Mouse (Mus musculus) left cerebral cortex, postnatal 25 days (tissue): ENCODE results near the gene Hoxa11. TPM values are rescaled to one million over a fixed set of nuclear protein-coding genes. Genes with fewer than 3 reads are reported as not detected.

Experiments
- DNase-seq, 2 experiments: peaks; one replicate each; pipeline ENCODE4 v3.0.0; 2022; ENCODE audit warnings: low spot score in 2 of 2, mixed read lengths in 1 of 2
- intact Hi-C: fragments of 180-260 bp; cut with DNase I; formaldehyde crosslinking; loops from one replicate; pipeline ENCODE4 v1.15.1; 2025
- total RNA-seq, 2 experiments: library from RNA; stranded (reverse); gene quantifications; 2 replicates each; pipeline ENCODE4 v1.2.3; 2021

Hoxa11 gene
- total RNA-seq, 2 experiments from 2014 or later, result not detected

DNA sequence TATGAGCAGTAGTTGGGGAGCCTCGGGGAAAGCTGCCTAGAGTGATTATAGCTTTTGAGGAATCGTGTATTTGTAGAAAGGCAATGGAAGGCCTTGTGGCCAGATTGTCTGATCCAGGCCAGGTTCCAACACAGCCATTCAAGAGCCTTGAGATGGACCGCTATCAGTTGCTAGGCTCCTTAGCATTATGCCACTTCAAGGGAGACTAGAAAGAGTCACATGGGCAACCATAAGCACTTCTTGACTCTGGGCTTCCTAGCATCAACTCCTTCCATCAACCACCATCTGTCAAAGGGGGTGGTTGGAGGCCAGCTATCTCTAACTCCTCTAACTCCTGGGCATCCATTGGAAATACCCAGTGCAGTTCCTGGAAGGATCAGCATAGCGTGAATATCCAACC lies 4.2 kb upstream of the Hoxa11 start:
- intact Hi-C loops, result no loop called here

DNA sequence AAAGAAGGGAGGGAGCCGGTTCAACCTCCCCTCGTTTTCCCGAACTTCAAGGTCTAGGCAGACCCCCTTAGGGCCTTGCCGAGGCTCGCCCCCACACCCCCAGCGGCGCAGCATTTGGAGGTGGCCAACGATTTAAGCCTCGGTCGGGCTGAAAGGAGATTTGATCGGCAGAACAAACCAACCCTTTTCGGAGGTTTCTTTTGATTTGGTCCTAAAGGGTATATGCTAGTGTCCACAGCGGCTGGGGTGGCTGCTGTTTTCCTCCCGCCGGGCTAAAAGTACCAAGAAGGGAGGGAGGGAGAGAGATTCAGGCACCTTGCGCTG lies 3.8 kb upstream of the Hoxa11 start:
- intact Hi-C loops, result no loop called here
- no peak for DNase-seq

More for the DNA sequence above, 4.2 kb upstream of the Hoxa11 start:
- DNase-seq, result no peak

DNA sequence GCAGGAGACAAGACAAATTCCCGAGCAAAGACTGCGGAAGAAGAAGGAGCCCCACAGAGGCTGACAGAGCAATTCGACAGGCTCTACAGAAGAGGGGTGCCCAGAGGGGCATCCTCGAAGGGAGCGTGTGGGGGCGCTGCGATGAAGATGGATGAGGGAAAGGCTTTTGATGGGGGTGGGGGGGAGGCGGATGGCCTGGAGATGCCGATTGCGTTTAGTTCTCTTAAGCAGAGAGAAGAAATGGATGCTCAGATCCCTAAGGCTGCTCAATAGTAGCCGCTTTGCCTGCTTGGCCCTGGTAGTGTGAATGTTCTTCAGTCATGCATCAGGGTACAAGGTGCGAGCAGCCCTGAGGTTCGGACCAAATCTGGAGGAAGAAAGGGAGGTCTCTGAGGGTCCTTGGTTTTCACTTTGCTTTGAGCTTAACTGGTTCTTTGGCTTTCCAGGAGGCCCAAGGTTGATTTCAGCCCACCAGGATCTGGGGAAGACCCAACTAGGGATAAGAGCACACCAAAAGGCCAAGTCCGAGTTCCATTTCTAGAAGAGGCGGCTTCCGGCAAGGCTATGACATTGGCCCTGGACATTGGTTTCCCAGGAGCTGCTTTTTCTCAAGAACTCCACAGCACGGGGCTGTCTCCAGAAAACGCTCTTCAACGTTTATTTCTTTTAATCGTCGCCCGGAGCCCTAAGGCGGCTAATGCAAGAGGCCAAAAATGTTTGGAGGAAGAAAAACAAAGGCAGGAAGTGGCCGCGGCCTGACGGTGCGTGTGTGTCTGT lies 3.2 kb upstream of the Hoxa11 start:
- no peak for DNase-seq
- intact Hi-C loops, result no loop called here

DNA sequence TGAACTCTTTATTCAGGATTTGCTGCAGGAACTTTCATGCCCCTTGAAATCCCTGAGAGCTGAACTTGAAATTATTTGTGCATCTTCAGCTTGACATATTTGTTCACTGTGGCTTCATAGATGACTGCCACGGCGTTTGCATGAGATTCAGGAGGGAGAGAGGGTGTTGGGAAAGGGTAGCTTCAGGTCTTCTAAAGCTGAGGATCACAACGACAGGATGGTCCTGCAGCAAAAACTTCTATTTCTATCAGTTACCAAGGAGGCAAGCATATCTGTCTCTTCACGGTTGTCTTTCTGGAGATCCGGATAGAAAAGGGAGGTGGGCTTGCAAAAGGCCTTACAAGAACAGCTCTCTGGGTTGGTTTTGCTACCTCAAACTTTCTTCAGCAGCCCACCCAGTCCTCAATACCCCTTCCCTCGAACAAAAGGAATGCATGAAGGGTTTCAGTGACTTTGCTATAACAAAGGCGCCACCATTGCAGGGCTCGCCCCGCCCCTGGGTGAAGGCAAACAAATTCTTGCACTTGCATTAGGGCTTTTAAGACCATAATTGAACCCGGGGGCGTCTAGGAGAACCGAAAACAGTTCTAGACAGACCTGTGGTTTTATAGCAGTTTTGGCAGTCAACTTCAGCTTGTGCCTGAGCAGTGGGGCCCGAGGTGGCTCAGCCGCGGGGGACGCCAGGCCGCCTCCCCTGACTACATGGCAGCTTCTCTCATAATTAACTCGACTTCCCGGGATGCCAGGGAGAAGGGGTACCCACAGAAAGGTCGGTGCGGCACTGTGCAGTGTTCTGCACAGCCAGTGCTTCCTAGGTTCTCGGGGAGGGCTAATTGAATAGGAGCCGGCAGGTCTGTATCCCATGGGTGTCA lies 2.4 kb upstream of the Hoxa11 start:
- intact Hi-C loops, result no loop called here
- no peak for DNase-seq

DNA sequence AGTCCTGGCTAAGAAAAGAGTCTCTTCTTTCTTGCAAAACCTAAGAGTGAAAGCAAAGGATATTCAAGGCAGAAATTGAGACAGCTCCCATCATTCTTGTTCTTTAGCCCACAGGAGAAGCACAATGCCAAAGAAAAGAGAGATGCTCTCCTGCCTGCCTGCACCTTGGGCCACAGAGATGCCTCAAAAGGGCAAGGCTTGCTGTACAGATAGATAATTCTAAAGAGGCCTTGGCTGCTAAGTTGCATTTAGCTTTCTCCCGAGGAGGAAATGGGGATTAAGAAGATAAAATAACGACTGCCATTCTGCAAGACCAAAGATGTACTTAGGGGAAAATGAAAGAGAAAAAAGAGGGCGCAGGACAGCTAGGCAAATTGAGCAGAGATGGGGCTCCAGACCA lies 1.3 kb upstream of the Hoxa11 start:
- DNase-seq, result no peak
- intact Hi-C loops, result no loop called here

DNA sequence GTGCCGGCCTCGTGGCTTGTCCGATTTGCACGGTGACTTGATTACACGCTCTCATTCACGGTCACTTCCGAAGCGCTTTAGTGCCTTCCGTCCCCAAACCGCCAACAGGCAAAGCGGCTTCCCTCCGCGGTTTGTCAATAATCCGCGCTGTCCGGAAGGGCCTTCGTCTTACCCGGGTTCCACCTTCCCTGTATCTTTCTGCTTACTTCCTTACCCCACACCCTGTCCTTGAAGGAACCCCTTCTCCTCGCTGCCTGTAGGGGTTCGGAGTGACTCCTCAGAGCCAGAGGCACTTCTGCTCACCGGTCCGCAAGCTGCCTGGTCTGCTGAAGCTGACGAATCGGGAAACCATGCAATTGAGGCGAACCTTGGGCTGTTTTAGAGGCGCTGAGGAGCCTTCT lies 793 bp upstream of the Hoxa11 start:
- no peak for DNase-seq
- intact Hi-C loops, result no loop called here

DNA sequence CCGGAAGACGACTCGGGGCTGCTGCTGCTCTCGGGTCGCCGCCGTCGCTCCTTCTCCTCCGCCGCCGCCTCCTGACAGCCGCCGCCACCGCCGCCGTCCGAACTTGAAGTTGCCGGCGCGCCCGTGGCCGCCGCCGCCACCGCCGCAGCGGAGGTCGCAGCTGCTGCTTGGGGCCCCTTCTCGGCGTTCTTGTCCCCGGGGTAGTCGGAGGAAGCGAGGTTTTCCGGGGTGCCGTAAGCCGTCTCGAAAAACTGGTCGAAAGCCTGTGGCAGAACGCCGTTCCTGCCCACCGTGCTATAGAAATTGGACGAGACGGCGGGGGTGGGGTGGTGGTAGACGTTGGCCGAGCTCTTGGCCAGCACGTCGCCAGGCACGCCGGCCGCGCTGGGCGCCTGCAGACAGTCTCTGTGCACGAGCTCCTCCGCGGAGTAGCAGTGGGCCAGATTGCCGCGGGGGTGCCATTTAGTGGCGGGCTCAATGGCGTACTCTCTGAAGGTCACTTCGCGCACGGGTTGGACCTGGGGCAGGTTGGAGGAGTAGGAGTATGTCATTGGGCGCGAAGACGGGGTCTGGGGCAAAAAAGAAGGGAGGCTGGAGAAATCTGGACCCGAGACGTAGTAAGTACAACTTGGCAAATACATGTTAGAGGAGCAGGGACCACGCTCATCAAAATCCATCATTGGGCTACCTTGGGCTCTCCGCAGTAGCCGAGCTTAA lies 412 bp downstream of the Hoxa11 start:
- DNase-seq, result no peak
- intact Hi-C loops, result no loop called here

DNA sequence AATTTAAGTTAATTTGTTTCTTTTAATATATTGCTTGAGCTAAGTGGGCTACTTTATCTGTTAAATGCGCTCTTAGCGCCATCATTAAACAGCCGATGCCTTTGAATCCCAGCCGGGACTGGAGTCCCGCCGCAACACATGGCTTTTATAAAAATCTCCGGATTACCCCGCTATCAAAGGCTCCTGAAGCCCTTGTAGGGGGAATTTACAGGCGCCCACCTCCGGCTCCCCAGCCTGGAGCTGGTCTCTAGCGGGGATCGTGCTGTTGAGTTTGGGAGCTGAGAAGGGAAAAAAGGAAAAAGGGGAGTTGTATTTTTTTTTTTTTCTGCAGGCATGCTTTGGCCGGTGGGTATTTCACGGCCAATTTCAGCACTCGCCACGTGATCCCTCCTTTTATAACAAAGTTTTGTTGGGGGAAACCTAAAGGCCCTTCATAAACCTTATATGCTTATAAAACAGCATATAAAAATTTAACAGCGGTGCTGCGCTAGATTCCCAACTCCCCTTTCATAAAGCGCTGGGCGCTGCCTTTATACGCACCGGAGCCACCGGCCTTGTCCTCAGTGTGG lies 1.1 kb downstream of the Hoxa11 start:
- DNase-seq, result no peak
- intact Hi-C loops, result no loop called here

DNA sequence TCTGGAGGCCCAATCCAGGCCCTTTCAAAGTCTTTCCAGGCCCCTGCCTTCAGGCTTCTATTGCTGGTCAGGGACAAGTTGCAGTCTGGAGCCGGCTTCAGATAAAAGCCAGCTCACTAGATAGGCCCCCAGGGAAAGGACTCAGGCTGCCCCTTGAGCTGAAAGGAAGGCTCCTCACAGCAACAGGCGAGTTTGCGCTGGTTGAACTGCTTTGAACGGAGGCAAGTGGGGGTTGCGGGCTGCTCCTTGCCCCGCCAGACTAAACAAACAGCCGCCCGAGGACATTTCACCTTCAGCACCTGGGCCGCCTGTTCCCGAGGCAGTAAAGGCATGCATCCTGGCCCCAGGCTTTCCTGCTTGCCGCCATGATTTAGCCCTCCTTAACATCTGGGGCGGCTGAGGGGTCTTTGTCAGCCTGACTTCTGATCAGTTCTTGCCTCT lies 1.9 kb downstream of the Hoxa11 start:
- no peak for DNase-seq
- intact Hi-C loops, result no loop called here

DNA sequence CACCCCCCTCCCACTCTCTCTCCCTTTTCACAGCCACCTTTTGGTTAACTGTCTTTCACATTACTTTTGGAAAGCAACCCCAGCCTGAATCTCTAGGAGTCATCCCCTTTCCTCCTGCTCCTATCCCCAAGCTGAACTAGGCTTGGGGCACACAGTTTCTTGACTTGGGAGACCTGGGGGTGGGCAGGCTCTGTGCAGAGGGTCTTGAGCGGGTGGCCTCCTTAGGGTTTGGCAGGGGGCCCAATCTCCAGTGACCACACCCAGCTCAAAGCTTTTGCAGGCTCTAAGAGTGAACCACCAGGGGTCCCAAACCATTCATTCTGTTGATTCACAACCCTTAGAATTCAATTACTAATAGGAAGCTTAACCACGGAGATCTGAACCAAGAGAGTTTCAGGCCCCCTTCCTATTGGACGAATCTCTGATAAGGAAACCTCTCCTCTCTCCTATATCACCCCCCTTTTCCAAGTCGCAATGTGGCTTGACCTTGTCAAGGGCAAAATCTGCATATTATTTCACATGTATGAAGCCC lies 2.7 kb downstream of the Hoxa11 start:
- DNase-seq, result no peak
- intact Hi-C loops, result no loop called here

DNA sequence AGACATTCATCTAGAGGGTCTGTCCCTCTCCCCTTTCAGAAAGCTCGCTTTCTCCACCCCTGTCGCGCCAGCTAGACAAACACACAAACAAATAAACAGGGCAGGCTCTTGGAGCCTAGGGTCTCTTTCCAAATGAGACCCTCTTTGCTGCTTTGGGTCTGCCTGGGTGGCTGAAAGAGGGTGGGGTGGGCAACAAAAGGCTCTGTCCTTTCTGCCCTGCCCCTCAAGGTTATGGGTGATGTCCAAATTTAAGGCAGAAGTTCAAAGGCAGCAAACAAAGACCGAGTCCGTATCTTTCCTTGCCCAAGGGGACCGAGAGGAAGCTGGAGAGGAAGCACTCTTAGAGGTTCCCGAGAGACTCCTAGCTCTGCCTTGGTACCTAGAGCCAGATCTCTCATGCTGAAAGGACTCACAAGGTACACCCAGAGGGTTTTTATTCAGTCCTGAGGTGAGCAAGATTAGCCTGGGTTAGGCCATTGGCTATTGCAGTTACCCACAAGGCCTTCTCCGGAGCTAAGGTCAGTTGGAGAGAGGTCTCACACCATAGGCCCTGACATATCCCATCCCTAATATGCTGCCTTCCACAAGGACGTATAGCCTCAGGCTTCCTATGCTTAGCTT lies 4.5 kb downstream of the Hoxa11 start:
- intact Hi-C loops, result no loop called here
- no peak for DNase-seq

DNA sequence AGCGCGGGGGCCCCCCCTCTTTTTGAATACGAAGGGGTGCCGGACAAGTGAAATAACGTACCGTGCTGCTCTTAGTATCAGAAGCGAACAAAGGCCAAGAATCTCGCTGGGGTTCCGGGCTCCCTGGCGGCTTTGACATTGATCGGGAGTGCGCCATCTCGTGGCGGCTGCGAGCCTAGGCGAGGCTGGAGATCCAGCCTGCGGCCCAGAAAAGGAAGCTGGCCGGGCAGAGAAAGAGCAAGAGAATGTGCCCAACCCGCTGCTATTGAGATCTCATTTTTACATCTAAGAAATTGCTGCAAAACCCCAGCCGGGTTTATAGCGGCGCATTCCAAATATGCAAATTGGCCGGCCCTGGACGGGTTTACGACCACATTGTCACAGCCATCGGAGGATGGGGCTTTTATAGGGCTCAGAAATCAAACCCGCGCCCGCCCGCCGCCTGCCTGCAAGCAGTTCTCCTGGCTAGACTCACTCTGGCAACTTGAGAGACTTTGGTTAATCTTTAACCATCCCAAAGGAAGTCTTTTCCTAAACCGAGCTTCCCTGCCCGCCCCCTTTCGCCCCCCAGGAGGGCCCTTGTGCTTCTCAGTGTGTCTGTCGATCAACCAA lies 5.1 kb downstream of the Hoxa11 start, which contains the start of gene Hoxa10:
Gene Hoxa10, minus strand, starts transcription at position 466 of the 612 bp plus-strand sequence.
- intact Hi-C loops, result no loop called here
- no peak for DNase-seq

DNA sequence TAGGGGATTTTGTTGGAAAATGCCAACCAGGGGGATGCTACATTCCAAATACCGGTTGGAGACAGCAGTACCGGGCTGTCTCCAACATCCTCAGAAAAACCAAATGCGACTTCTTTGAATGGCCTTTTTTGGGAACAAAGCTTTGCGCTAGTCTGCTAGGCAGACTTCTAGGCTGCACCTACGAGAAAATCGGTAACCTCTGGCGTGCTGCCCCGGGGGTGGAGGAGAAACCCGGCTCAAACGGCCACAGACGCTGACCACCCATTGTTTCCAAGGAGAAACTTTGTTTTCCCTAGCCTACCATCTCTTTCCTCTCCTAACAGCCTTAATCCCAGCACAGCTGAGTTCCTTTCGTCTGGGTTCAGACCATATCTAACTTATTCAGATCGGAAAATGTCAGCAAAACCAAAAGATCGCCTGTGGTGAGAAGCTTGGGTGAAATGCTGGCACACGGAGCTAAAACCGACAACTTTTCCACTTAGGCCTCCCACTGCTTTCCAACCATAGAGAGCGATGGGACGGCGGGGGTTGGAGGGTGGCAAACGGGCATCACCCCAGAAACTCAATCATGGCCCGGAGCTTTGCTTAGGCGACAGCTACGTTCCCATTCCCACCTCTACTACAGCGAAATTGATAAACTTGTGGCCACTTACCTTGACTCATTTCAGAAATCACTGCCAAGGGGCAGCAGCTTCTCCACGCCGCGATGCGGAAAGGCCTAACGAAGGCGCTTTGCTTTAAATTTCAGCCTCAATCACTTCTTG lies 5.8 kb downstream of the Hoxa11 start:
- no peak for DNase-seq
- intact Hi-C loops, result no loop called here

DNA sequence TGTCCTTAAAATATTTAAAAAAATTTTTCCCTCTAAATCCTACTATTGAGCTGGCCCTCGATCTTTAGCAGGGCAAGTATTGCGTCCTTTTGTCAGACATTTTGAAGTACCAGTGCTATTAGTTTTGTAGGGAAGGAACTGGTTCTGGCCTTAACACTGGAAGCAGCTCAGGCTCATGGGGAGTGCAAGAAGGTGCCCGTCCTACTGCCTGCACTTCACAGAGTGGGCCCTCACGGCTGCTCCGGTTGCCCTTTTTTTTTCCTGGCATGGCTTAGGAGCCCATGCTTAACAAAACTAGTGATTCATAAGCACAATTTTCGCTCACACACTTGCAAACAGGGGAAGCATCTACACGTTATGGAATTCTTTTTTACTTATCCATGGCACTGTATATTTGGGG lies 6.6 kb downstream of the Hoxa11 start:
- no peak for DNase-seq
- intact Hi-C loops, result no loop called here

DNA sequence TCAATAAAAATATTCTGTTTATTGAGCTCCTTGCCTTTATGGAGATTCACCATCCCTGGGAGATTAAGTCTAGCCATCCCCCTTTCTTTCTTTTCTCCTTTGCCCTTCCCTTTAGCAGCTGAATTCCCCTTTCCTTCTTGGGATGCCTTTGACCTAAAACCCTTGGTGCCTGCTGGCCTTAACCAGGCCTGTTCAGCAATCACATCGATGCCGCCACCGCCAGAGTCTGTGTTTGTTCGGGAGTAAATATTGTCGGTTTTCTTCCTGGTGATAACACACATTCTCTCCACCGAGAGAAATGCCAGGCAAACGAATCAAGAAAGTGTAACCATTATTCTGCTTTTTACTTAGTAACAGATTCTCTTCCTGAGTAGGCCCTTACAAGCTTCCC lies 7.5 kb downstream of the Hoxa11 start:
- intact Hi-C loops, result no loop called here

DNA sequence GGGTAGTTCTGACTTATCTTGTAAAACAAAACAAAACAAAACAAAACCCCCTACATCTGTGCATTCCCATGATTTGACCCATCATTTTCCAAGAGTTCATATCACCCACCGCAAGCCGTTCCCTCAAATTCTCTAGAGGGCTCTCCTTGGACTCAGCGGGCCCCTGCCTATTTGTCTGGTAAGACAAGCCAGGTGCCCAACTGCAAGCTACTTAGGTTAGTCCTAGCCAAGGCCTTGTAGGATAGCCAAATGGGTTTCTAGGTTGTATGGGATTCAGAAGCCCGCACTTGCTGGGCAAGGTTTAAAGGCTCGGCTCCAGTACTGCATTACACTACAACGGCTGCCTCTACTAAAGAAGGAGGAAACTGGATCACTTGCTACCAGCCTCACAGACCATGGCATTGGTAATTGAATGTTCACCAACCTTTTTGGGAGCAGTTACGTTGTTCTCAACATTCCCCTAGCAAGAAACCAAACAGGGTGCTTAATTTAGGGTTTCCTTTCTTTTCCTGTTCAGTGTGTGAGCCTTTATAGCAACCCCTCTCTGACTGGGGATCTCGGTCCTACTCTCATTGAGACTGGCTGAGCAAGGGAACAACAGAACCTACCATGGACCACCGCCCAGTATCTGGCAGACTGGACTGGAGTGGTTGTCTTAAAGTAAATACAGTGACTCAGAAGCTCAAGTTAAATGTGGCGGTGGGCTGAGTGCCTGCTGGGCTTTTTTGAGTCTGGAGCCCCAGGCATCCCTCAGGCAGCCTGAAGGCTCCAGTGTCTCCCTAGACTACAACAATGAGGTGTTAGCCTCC lies 8.1 kb downstream of the Hoxa11 start:
- DNase-seq, result no peak
- intact Hi-C loops, result no loop called here

More for the DNA sequence above, 7.5 kb downstream of the Hoxa11 start:
- no peak for DNase-seq

DNA sequence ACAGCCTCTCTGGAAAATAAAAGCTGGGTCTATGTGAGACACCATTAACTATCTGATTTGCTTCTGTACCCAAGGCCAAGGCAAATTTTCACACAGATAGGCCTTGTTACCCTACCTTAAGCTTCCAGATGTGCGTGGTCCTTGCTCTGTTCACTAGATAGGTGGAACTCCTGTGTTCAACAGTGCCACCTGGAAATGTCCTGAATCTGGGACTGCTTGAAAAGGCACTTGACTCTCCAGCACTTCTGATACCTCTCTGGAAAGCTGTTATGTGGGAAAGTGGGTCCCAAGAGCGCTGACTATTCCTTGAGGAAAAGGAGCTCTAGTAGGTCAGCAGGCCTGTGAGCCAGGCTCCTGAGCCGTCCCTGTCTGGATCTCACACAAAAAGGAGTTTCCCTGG lies 8.8 kb downstream of the Hoxa11 start:
- DNase-seq, result no peak
- intact Hi-C loops, result no loop called here

DNA sequence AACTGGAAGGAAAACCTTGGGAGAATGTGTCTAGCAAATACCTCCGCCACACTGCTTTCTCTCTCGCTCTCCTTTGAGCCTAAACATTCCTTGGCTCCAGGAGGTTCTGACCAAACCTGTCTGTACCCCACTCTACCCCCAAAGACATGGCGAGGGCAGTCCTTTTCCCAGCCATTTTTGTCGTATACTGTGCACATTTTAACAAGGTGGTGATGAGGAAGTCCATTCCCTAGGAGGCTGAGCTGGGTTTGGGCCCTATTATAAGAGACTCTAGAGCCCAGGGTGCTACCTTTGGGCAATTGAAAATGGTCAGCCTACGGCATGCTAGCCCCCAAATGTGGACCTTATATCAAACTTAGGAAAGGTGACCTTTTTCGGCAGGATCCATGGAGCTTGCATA lies 9.7 kb downstream of the Hoxa11 start:
- DNase-seq, result no peak
- intact Hi-C loops, result no loop called here
